Mouse (Mus musculus) spleen, adult 2 months (tissue): ENCODE measurements around the gene Bub1.

Experiments
- CTCF ChIP-seq: fragments of 200-500 bp; IDR thresholded peaks from 2 replicates; pipeline ENCODE4 v1.5.1; 2011; ENCODE audit warnings: mild to moderate bottlenecking, inconsistent platforms; ENCODE audit not compliant: insufficient read depth, insufficient read length, insufficient replicate concordance; ENCODE audit errors: extremely low read depth
- POLR2A ChIP-seq: fragments of 200-500 bp; IDR thresholded peaks from 2 replicates; pipeline ENCODE4 v1.6.1; 2011; ENCODE audit warnings: low read depth, low read length, inconsistent platforms

DNA sequence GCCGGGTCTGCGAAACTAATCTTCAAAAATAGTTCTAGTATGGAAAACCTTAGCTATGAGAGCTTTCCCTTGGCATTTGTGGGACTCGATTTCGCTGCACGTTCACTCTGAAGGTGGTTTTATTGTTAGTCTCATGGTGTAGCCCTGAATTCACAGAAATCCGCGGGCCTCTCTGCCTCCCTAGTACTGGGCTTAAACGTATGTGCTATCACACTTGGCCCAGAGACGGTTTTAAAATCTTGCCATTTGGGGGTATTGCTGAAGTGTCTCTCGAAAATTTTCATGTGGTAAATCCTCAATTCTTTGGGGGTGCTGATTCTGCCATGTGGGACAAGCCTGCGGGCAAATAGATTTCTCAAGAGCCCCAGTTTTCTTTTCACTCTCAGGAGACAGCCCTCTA is 42.5 kb downstream of the Bub1 start:
- no peak for TF ChIP-seq POLR2A
- TF ChIP-seq CTCF: no peak
